Mouse (Mus musculus) bone marrow, adult 2 months (tissue): Measurements from ENCODE around the gene Znhit3. TPM values are rescaled to one million over a fixed set of nuclear protein-coding genes. Genes with fewer than 3 reads are reported as not detected.
"Not testable (repeated sequence)": the region's sequence is repeated elsewhere in the genome, so short reads cannot be mapped to it uniquely, and the experiment has no call there.

Experiments
- H3K27ac ChIP-seq: fragments of 200-500 bp; 2 replicates; pipeline ENCODE4 v1.5.1; 2012; ENCODE audit warnings: low read depth, mild to moderate bottlenecking, control low read depth, inconsistent platforms, low read length; ENCODE audit not compliant: control insufficient read depth, poor library complexity, insufficient read depth
- H3K4me1 ChIP-seq: fragments of 200-500 bp; 2 replicates; pipeline ENCODE4 v1.6.1; 2011; ENCODE audit warnings: low read length; ENCODE audit not compliant: control insufficient read depth, insufficient read depth
- H3K4me3 ChIP-seq: fragments of 200-500 bp; replicated peaks from 2 replicates; pipeline ENCODE3; 2011; ENCODE audit warnings: mild to moderate bottlenecking, low read depth, low read length, control low read depth; ENCODE audit not compliant: control insufficient read depth
- CTCF ChIP-seq: fragments of 200-500 bp; IDR thresholded peaks from 2 replicates; pipeline ENCODE4 v1.5.1; 2011; ENCODE audit warnings: low read length, control low read depth; ENCODE audit not compliant: control insufficient read depth, insufficient read depth
- POLR2A ChIP-seq: fragments of 200-500 bp; IDR thresholded peaks from 2 replicates; pipeline ENCODE4 v1.6.1; 2011; ENCODE audit warnings: low read depth, mild to moderate bottlenecking, control low read depth, low read length, borderline replicate concordance; ENCODE audit not compliant: control insufficient read depth
- whole genome bisulfite sequencing: fragments of 180-500 bp; shearing (Covaris S2); methylation state at CpG from one replicate; pipeline ENCODE4 v1.1.7; 2018; 5-methylcytosine and 5-hydroxymethylcytosine counted together
- polyA plus RNA-seq: library from polyadenylated mRNA; stranded (reverse); fragments of >200 nt; gene quantifications from 2 replicates; pipeline ENCODE4 v1.2.4, GENCODE M21; 2011; ENCODE audit warnings: low replicate concordance; ENCODE audit not compliant: missing spikeins, insufficient read depth, insufficient read length

The Znhit3 gene
- polyA plus RNA-seq, 1 experiment: 24.5 TPM

DNA sequence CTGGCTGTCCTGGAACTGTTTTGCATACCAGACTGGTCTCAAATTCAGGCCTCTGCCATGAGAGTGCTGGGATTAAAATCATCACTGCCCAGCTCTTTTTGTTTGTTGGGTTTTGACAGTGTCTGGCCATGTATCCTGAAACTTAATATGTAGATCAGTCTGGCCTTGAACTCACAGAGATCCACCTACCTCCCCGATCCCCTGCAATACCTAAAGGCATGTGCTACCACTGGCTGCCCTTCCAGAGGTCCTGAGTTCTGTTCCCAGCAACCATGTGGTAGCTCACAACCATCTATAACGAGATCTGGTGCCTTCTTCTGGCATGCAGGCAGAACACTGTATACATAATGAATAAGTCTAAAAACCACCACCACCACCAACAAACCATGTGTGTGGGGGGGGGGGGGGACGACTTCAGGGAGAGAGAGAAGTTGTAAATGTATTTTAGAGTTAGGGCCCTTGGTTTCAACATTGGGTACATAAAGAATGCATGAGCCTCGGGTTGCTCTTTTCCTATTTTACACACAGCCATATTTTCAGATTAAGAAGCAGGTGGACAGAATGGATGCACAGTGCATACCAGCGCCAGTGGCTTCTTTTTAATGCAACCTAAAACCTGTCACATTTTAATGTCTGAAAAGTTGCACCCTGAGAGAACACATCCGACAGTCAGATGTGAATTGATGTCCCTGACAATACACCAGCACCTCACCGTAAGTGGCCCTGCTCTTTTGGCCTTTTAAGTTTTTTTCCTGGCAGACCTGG lies 37.0 kb downstream of the Znhit3 start:
- H3K4me3 ChIP-seq: peak overlapping the region; percentile 84
- H3K27ac ChIP-seq: peak overlapping the region; percentile 89
- TF ChIP-seq POLR2A: no peak
- TF ChIP-seq CTCF: no peak
- no peaks in the 10 kb centered on the region for H3K4me1 ChIP-seq
- WGBS: 10% methylated on average over 7 of the region's 7 CpGs

DNA sequence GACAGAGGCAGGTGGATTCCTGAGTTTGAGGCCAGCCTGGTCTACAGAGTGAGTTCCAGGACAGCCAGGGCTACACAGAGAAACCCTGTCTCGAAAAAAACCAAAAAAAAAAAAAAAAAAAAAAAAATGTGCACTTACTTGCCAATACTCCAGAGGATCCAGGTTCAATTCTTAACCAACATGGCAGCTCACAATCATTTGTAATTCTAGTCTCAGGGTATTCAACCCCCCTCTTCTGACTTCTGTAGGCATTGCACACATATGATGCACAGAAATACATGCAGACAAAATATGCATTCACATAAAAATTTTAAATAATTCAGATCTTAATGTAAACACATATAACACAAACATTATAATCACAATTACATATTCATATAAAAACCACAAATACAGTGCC lies 40.1 kb downstream of the Znhit3 start:
- H3K4me3 ChIP-seq, H3K27ac ChIP-seq, H3K4me1 ChIP-seq: not testable (repeated sequence)
- WGBS: 53% methylated on average over 1 of the region's 1 CpGs

DNA sequence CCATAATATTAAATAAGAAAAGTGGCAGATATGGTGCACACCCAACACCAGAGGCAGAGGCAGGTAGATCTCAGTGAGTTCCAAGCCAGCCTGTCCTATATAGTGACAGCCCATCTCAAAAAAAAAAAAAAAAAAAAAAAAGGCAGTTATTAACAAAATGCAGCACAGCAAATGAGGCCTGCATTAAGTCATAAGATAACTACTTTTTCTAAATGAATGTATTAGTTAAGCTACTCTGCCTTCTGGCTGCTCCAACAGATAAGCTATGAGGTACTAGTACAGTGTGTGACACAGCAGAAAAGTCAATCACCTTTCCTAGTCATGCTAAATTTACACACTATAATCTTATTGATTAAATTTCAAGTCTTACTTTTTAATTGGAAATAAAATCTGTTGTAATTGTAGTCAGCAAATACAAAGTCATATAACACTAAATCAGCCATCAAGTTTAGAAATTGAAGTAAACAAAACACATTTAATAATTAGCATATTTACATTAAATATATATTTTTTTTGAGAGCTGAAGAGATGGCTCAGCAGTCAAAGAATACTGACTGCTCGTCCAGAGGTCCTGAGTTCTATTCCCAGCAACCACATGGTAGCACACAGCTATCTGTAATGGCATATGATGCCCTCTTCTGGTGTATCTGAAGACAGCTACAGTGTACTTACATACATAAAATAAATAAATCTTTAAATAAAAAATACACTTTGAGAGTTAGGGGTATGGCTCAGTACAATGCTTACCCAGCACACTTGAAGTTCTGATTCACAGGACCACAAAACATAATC lies 42.9 kb downstream of the Znhit3 start:
- Histone ChIP-seq H3K4me1 (no peaks in the 10 kb centered on the region), H3K27ac (no peak overlapping the region), H3K4me3 (no peak overlapping the region)
- 36% methylated on average over 1 of the region's 1 CpGs for WGBS
- TF ChIP-seq POLR2A (no peak), CTCF (no peak)

DNA sequence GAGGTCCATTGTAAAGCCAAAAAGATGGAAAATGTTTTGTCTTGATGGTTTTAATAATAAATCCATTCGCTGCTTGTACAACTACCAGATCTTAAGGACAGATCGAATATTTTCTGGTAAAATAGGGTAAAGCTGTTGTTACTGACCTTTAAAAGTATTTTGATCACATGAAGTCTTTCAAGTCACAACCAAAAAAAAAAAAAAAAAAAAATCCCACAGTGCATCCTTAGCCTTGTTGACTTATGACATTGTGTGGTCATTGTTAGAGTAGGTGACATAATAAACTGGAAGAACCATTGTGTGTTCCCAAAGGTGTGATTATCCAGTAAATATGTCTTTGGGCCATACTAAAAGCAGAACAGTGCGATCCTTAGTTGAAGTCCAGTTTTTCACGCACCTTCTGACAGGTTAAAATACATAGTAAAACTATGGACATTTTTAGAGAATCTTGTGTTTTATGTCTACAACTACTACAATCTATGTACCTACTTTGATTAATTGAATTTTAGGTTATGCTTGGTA lies 44.6 kb downstream of the Znhit3 start:
- peak overlapping the region; percentile 96; the same call in 1 of the 2 replicates for H3K27ac ChIP-seq
- no peaks in the 10 kb centered on the region; the same call in 1 of the 2 replicates for H3K4me1 ChIP-seq
- WGBS: 54% methylated on average over 4 of the region's 4 CpGs
- H3K4me3 ChIP-seq: peak overlapping the region; percentile 87
- TF ChIP-seq POLR2A (no peak), CTCF (no peak)

DNA sequence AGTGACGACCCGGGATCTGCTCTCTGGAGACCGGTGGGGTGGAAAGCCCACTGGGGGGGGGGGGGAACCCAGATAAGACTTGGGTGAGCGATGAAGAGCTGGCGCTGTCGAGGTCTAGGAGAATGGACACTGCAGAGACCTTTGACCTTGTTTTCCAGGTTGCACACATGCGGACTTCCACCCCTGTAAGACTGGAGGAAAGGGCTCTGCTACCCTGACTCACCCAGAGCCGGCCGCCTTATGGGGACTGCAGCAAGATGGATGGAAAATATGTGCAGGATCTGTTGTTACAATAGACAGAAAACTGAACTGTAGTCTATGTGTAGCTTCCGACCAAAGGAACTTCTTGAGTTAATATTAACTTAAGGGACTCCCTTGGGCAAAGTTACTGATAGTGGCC lies 45.1 kb downstream of the Znhit3 start:
- TF ChIP-seq POLR2A (no peak), CTCF (no peak)
- Histone ChIP-seq H3K27ac (peak overlapping the region; percentile 96), H3K4me1 (no peaks in the 10 kb centered on the region; the same call in 1 of the 2 replicates), H3K4me3 (peak overlapping the region; percentile 87)
- WGBS: under 1% methylated on average over 10 of the region's 10 CpGs

DNA sequence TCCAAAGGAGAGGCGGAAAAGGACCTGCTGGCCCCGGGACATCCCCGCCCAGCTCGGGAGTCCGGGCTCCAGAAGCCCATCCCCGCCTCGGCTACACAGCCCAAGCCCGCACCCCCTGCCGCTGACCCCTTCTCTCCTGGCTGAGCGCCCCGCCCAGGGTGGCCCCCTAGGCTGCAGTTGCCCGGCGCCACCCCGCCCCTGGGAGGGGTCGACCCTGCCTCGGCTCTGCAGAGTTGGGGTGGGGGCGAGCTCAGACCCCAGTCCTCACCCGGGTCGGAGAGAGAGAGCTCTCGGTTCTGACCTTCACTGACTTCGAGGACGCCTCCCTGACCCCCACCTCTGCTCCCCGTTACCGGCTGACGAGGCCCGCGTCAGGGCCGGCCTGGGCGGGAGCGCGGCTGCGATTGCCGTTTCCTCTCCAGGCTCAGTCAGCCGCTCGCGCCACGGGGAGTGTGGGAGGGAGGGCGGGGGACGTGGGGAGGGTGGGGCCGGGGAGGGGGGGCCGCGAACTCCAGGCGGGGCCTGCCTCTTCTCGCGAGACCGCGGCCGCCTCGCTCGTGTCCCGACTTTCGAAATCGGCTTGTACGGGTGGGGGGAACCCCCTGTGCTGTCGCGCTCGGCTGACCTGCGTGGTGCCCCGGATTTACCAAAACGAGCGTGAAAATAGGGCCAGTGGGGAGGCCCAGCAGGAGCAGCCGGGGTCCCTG lies 45.7 kb downstream of the Znhit3 start, which contains the start of gene Ggnbp2:
Gene Ggnbp2, minus strand, starts transcription at position 481 of the 707 bp plus-strand sequence.
- H3K4me1 ChIP-seq: no peaks in the 10 kb centered on the region; the same call in 1 of the 2 replicates
- WGBS: under 1% methylated on average over 60 of the region's 62 CpGs
- H3K4me3 ChIP-seq: peak within 1 kb of the TSS; percentile 94
- peak within 1 kb of the TSS; percentile 100 for H3K27ac ChIP-seq
- TF ChIP-seq POLR2A (peak; percentile 88), CTCF (no peak)

DNA sequence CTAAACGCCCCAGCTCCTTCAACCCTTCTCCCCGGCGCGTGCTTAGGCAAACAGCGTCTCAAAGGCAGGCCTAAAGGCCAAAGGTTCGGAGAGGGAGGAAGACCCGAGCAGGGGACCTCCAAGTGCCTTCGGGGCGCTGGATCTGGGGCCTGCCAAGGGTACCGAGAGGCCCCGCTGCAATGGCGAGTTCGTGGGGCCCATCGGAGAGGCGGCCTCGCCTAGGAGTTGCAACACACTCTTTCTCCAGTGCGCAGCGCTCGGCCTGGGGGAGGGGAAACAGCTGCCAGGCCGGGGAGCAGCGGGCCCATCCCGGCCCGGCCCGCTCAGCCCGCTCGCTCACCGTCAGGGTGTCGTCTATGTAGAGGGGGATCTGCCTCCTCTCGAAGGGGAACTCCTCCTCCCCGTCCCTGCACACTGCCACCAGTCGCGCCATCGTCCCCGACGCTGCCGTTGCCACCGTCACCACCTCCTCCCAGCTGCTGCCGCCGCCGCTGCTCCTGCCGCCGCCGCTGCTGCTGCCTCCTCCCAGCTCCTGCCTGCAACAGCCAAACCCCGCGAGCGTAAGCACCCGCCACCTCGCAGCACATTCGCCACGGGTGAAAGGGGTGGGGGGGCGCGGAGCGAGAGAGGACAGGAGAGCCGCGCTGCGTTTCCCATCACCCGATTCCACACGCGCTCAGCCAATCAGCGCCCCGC lies 46.5 kb downstream of the Znhit3 start:
- WGBS: under 1% methylated on average over 61 of the region's 61 CpGs
- Histone ChIP-seq H3K4me3 (peak overlapping the region; percentile 94), H3K27ac (peak overlapping the region; percentile 99), H3K4me1 (no peaks in the 10 kb centered on the region; the same call in 1 of the 2 replicates)
- no peak for TF ChIP-seq CTCF
- peak; percentile 85 for TF ChIP-seq POLR2A

DNA sequence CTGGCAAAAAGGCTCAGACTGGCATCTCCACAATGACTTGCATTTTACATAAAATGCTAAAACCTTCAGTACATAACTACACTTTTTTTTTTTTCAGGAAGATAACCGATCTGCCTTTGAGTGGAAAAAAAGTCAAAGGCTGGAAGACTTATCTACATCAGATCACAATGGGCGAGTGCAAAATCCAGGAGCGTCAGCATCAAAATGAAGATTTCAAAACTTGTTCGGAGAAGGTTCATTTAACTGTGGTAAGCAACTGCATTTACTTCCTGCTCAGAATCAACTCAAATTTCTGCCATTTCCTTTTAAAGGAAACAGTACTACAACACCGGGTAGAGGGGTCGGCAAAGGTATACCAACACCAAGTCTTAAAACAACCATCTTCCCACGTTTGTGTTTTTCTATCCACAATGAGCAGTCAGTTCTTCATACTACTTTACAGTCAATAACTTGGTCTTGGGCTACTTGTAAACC lies 47.3 kb downstream of the Znhit3 start:
- WGBS: under 1% methylated on average over 7 of the region's 7 CpGs
- H3K4me3 ChIP-seq: peak overlapping the region; percentile 94
- no peak overlapping the region for H3K27ac ChIP-seq
- H3K4me1 ChIP-seq: no peaks in the 10 kb centered on the region; the same call in 1 of the 2 replicates
- TF ChIP-seq POLR2A: no peak
- no peak for TF ChIP-seq CTCF
